Mouse (Mus musculus) lung, embryonic 16.5 days (tissue): ENCODE measurements around the gene Spata32. TPM values are rescaled to one million over a fixed set of nuclear protein-coding genes. Genes with fewer than 3 reads are reported as not detected.

Source experiments
- ATAC-seq: fragments of 200-750 bp; cut with Nextera tagmentation; 2 replicates; pipeline ENCODE4 v1.8.0; 2017; ENCODE audit warnings: low read depth, mild to moderate bottlenecking, moderate library complexity
- H3K27ac ChIP-seq: fragments of 300-500 bp; sonication (generic); 2 replicates; pipeline ENCODE4 v1.5.1; 2014; ENCODE audit warnings: mild to moderate bottlenecking, control low read depth, low read length
- H3K27me3 ChIP-seq: fragments of 300-500 bp; sonication (generic); 2 replicates; pipeline ENCODE4 v1.6.1; 2014; ENCODE audit warnings: low read depth, low read length, mixed read lengths; ENCODE audit not compliant: control insufficient read depth, insufficient read depth
- H3K36me3 ChIP-seq: fragments of 300-500 bp; sonication (generic); 2 replicates; pipeline ENCODE4 v1.6.1; 2014; ENCODE audit warnings: low read length; ENCODE audit not compliant: control insufficient read depth, insufficient read depth
- H3K4me1 ChIP-seq: fragments of 300-500 bp; sonication (generic); replicated peaks from 2 replicates; pipeline ENCODE4 v1.6.1; 2014; ENCODE audit warnings: low read length, mixed read lengths; ENCODE audit not compliant: control insufficient read depth, insufficient read depth
- H3K4me2 ChIP-seq: fragments of 300-500 bp; sonication (generic); 2 replicates; pipeline ENCODE4 v1.6.1; 2014; ENCODE audit warnings: low read depth, low read length, control low read depth
- H3K4me3 ChIP-seq: fragments of 300-500 bp; sonication (generic); 2 replicates; pipeline ENCODE4 v1.5.1; 2014; ENCODE audit warnings: mild to moderate bottlenecking, low read length, control low read depth
- H3K9ac ChIP-seq: fragments of 300-500 bp; sonication (generic); 2 replicates; pipeline ENCODE4 v1.6.1; 2014; ENCODE audit warnings: low read length, control low read depth
- H3K9me3 ChIP-seq: fragments of 300-500 bp; sonication (generic); 2 replicates; pipeline ENCODE4 v1.6.1; 2016; ENCODE audit warnings: low read length; ENCODE audit not compliant: control insufficient read depth
- WGBS: fragments of 180-500 bp; shearing (Covaris S2); extraction: QIAGEN DNeasy Blood & Tissue Kit; methylation state at CpG from one replicate; pipeline ENCODE4 v1.1.7; 2014; 5-methylcytosine and 5-hydroxymethylcytosine counted together
- polyA plus RNA-seq: library from polyadenylated mRNA; unstranded; fragments of >200 nt; fragmentation: Nextera tagmentation; extraction: Ambion mirVana; gene quantifications from 2 replicates; pipeline ENCODE4 v1.2.1, GENCODE M21; 2015

The Spata32 gene
- polyA plus RNA-seq, 1 experiment from 2014 or later = not detected

DNA sequence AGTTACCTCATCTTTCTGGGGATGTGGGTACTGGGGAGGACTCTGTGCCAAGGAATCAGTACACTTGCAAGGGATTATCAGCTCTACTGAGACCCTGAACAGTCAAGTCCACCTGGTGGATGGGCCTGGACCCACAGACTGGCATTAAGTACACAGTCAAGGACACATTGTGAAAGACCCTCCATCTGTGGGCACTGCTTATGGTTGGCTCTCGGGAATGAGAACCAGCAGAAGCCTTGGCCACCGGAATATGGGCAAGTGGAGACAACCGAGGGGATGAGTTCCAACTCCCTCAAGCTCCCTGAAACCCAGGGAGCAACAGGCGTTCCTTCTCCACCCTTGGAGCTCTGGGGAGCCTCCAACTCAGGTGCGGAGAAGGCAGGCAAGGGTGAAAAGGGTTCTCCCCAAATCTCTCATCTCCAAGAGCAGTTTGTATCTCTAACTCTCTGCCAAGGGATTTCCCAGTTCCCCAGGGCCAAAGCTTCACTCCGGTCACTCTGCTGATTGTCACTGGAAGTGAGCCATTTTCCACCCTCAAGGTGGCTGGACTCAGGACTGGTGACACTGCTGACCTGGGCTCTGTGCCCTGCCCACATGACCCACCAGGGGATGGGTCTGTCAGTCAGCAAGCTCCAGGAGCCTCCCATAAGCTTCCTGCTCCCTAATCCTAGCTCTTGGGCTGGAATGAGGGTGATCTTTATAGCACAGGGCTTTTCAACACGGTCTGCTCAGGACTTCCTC lies 43.6 kb upstream of the Spata32 start:
- Histone ChIP-seq H3K4me3 (no peak overlapping the region), H3K9ac (peak overlapping the region; percentile 42), H3K27ac (peak overlapping the region; percentile 44), H3K4me2 (peak overlapping the region; percentile 31; the same call in 1 of the 2 replicates), H3K27me3 (no peaks in the 10 kb centered on the region), H3K4me1 (peaks cover 26% of the 10 kb centered on the region), H3K9me3 (no peaks in the 10 kb centered on the region), H3K36me3 (no peaks in the 10 kb centered on the region)
- ATAC-seq = no peak
- WGBS = 85% methylated on average over 7 of the region's 7 CpGs

DNA sequence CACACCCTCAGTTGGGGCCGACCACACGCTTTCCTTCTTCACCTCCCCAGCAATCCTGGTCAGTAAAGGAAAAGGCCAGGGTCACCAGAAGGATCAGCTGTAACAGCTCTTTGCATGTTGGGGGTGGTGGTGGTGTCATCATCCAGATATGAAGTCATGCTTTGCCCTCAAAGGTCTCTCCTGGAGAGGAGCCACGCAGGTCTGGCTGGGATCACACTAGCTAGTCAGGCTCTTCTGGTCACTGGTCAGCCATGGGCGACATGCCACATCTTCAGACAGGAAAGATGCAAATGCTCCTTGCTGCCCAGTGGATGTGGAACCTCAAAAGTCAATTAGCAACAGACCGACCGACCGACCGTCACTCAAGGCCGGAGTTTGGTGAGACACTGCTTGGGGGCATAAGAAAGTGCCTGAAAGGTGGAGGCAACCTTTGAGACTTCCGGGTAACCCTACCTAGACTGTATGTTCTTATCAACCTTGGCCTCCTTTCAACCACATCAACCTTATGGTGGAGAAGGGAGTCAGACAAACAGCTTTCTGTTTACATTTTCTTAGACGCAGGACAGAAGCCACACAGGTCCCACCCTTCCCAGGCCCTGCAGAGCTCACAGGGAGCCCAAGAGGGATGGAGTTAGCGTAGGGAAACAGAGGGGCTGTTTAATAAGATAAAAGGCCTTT lies 42.4 kb upstream of the Spata32 start:
- Histone ChIP-seq H3K9me3 (no peaks in the 10 kb centered on the region), H3K9ac (no peak overlapping the region), H3K4me3 (no peak overlapping the region), H3K4me2 (no peak overlapping the region), H3K27ac (no peak overlapping the region), H3K27me3 (no peaks in the 10 kb centered on the region), H3K4me1 (peaks cover 15% of the 10 kb centered on the region), H3K36me3 (no peaks in the 10 kb centered on the region)
- WGBS = 70% methylated on average over 12 of the region's 12 CpGs
- no peak for ATAC-seq

GRCm38 (mm10) chr11:103260034-103260433 lies 41.8 kb upstream of the Spata32 start:
- Histone ChIP-seq H3K27ac (no peak overlapping the region), H3K4me2 (no peak overlapping the region), H3K4me3 (no peak overlapping the region), H3K9ac (no peak overlapping the region), H3K9me3 (no peaks in the 10 kb centered on the region), H3K27me3 (no peaks in the 10 kb centered on the region), H3K4me1 (peaks cover 10% of the 10 kb centered on the region), H3K36me3 (no peaks in the 10 kb centered on the region)
- no peak for ATAC-seq
- 93% methylated on average over 5 of the region's 5 CpGs for WGBS

- H3K9ac ChIP-seq = no peak overlapping the region
- H3K4me3 ChIP-seq = no peak overlapping the region
- no peaks in the 10 kb centered on the region for H3K27me3 ChIP-seq
- no peak overlapping the region for H3K27ac ChIP-seq
- H3K4me1 ChIP-seq = peaks cover 7% of the 10 kb centered on the region
- ATAC-seq = no peak
- 77% methylated on average over 4 of the region's 4 CpGs for WGBS
- H3K4me2 ChIP-seq = no peak overlapping the region
- no peaks in the 10 kb centered on the region for H3K36me3 ChIP-seq
- H3K9me3 ChIP-seq = no peaks in the 10 kb centered on the region
Measured at GRCm38 (mm10) chr11:103257938-103258481, 39.8 kb upstream of the Spata32 start.

DNA sequence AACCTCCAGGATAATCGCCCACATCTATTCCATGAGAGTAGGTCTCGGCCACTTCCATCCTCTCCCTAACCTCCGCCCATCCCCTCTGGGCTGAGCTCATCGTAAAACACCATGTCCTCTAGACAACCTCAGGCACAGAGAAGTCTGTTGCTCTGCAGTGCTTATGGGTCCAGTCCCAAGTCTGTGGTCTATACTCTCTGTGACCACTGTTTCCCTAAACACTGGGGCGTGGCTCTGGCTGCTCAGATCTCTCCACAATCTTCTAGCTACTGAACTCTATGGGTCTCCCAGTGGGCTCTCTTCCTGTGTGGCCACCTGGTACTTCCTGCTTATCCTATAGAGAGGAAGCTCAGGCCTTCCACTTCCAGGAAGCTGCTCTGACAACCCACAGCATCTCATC lies 35.4 kb upstream of the Spata32 start:
- WGBS = 89% methylated on average over 5 of the region's 5 CpGs
- no peak for ATAC-seq

DNA sequence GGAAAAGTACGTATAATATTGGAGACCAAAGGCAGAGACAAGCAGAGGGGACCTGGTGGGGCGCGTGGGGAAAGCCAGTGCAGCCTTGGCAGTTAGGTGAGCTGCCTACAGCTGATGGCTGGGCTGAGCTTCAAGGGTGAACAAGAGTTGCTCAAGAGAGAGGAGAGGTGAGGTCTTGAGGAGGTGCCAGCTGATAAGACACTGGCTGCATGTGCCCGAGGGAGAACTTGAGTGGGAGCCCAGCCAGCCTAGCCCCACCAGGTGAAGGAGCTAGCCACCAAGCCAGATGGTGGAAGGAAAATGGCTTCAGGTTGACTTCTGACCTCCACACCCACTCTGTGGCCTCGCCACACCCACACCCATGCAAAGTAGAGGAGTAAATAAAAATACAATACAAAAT lies 34.1 kb upstream of the Spata32 start:
- H3K4me2 ChIP-seq = no peak overlapping the region
- 58% methylated on average over 5 of the region's 5 CpGs for WGBS
- peaks cover 29% of the 10 kb centered on the region for H3K4me1 ChIP-seq
- no peaks in the 10 kb centered on the region for H3K36me3 ChIP-seq
- peak overlapping the region; percentile 59 for H3K27ac ChIP-seq
- no peaks in the 10 kb centered on the region for H3K9me3 ChIP-seq
- no peak overlapping the region for H3K4me3 ChIP-seq
- no peak for ATAC-seq
- no peaks in the 10 kb centered on the region for H3K27me3 ChIP-seq
- H3K9ac ChIP-seq = 0 out of 2 replicates have a peak overlapping the region, but pooled peaks have one; percentile 7

More for the DNA sequence above, 35.4 kb upstream of the Spata32 start:
- Histone ChIP-seq H3K27ac (no peak overlapping the region), H3K4me1 (peaks cover 17% of the 10 kb centered on the region), H3K27me3 (no peaks in the 10 kb centered on the region), H3K9ac (no peak overlapping the region), H3K4me2 (no peak overlapping the region), H3K36me3 (no peaks in the 10 kb centered on the region), H3K4me3 (no peak overlapping the region), H3K9me3 (no peaks in the 10 kb centered on the region)

DNA sequence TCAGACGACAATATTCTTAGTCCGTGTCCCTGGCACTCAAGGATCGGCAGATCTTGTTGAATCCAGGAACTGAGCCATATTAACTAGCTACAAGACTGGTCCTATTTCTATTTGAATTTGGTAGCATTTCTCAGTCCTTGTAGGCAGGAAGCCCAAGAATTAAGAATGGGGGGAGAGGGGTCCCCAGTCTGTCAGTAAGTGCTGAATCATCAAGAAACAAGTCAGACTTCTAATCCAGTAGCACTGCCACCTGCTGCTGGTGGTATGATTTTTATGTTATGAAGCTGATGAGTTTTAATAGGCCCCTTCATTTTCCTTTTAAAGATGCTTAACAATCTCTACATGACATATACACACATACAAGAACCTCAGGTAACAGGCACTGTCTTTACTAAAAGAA lies 32.1 kb upstream of the Spata32 start:
- Histone ChIP-seq H3K27ac (no peak overlapping the region), H3K4me3 (no peak overlapping the region), H3K9me3 (no peaks in the 10 kb centered on the region), H3K4me1 (peaks cover 45% of the 10 kb centered on the region), H3K27me3 (no peaks in the 10 kb centered on the region), H3K36me3 (no peaks in the 10 kb centered on the region), H3K4me2 (no peak overlapping the region), H3K9ac (no peak overlapping the region)
- no peak for ATAC-seq
- WGBS = 90% methylated on average over 3 of the region's 3 CpGs

GRCm38 (mm10) chr11:103249509-103249908 lies 31.3 kb upstream of the Spata32 start:
- WGBS = 61% methylated on average over 6 of the region's 6 CpGs
- no peak for ATAC-seq
- no peak overlapping the region for H3K4me3 ChIP-seq
- no peaks in the 10 kb centered on the region for H3K9me3 ChIP-seq
- peak overlapping the region; percentile 34; the same call in 1 of the 2 replicates for H3K9ac ChIP-seq
- no peaks in the 10 kb centered on the region for H3K36me3 ChIP-seq
- peak overlapping the region; percentile 49 for H3K27ac ChIP-seq
- H3K27me3 ChIP-seq = no peaks in the 10 kb centered on the region
- H3K4me2 ChIP-seq = no peak overlapping the region
- H3K4me1 ChIP-seq = peaks cover 50% of the 10 kb centered on the region

DNA sequence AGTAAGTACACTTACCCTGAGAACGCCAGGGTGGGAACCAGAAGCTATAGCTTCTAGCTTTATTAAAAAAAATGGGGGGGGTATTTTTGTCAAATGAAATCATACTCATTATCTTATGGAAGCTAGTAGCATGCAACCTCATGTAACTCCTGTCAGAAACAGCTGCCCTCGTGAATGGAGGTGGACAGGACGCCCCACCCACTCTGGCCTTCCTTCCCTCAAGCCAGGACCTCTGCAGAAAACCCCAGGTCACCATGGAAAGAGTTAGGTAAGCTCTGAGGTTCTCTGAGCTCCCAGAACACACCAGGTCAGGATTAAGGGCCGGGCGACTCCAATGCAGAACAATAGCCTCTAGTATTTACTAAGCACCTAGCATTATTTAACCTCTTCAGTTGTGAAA lies 30.6 kb upstream of the Spata32 start:
- no peak for ATAC-seq
- H3K4me3 ChIP-seq = no peak overlapping the region
- H3K9me3 ChIP-seq = no peaks in the 10 kb centered on the region
- peak overlapping the region; percentile 49; the same call in 1 of the 2 replicates for H3K27ac ChIP-seq
- WGBS = 67% methylated on average over 5 of the region's 5 CpGs
- no peak overlapping the region for H3K4me2 ChIP-seq
- peaks cover 50% of the 10 kb centered on the region for H3K4me1 ChIP-seq
- no peak overlapping the region for H3K9ac ChIP-seq
- no peaks in the 10 kb centered on the region for H3K27me3 ChIP-seq
- H3K36me3 ChIP-seq = no peaks in the 10 kb centered on the region
